Mouse (Mus musculus): ENCODE results near the gene Lpcat2.

DNA sequence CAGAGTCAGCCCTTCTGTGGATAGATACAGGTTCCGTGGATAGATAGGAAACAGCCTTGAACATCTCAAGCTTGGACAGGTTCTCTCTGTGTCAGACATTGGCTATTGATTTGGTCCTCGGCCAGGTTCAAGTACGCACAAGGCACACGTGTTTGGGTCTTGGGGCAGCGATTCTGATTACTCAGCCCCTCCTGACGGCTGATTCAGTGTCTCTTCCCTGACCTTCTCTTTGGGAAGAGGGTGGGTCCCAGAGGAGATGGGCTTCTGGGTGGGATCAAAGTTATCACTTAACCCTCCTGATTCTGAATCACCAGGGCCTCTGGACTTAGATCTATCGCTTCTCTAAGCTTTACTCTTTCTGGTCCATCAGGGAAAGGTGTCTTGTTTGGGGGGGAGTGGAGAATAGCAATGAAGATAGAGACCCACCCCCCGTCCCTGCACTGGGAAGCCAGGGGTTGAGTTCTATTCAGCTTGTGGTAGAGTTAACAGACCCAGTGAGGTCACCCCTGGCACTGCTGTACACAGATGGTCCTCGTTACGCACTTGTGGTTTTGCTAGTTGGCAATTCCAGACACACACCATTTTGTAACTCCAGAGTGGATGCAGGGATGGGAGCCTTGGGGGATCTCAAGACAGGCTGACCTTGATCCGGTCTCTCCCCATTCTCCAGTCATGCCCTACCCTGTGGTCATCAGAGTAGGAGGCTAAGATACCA lies 20.2 kb upstream of the Lpcat2 start:
- TF ChIP-seq CTCF (IDR thresholded peaks at IDR 0.05; ENCODE audit: control insufficient read depth, insufficient read depth, insufficient read length) (no peak), USF1 (IDR thresholded peaks at IDR 0.05; ENCODE audit: low read depth) (no peak), FOSL1 (IDR thresholded peaks at IDR 0.05; ENCODE audit: insufficient read depth, low read length, poor library complexity, severe bottlenecking) (no peak), CEBPB (IDR thresholded peaks at IDR 0.05; ENCODE audit: low read depth) (no peak), MYOD1 (IDR thresholded peaks at IDR 0.05; ENCODE audit: control insufficient read depth, insufficient read length, low read depth) (no peak)

All from C2C12 (cell line).